Mouse (Mus musculus) thymus, postnatal 25 days (tissue): Measurements from ENCODE around the gene Pklr.

Source experiments
- DNase-seq: peaks from one replicate; pipeline ENCODE4 v3.0.0; 2022

The Pklr gene

GRCm38 (mm10) chr3:89164506-89165267 is 28.7 kb downstream of the Pklr start, which contains the start of gene Clk2:
Gene Clk2, plus strand, starts transcription at chr3:89164795.
- DNase-seq: peak; percentile 96

DNA sequence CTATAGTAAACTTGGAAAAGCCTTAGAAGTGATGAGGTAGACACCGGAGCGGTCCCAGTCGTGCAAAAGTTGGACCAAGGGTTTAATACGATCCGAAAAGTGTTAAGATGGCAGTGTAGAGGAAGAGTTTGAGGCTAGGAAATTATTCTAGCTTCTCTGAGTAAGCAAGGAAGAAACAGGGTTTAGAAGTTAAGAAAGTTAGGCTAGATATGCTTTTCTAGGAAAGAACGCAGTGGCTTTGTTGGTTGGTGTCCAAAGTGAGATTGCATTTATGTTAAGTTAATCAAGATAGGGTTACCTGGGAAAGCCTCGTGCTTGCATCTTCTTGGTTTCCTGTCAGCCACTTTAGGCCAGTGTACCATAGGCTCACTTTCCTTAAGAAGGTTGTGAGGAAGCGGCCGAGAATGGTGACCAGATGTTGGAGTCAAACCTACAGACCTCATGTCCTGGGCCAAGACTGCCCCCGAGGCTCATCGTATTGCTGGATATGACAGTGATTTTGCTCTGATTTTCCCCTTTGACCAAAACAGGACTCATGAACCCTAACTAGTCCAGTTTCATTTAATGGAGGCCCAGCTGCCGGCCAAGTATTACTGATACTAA is 29.4 kb downstream of the Pklr start:
- DNase-seq: no peak

DNA sequence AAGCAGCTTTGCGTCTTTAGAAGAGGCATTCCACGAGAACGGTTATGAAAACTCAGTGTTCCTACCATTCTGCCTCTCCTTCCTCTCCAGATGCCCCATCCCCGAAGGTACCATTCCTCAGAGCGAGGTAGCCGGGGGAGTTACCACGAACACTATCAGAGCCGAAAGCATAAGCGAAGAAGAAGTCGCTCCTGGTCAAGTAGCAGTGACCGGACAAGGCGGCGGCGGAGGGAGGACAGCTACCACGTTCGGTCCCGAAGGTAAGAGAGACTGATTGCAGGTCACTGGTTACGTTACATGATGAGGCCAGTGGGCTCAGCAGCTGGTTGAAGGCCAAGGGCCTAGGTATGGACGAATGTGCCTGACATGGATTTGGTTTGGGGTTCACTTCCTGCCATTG is 31.0 kb downstream of the Pklr start:
- DNase-seq: no peak

DNA sequence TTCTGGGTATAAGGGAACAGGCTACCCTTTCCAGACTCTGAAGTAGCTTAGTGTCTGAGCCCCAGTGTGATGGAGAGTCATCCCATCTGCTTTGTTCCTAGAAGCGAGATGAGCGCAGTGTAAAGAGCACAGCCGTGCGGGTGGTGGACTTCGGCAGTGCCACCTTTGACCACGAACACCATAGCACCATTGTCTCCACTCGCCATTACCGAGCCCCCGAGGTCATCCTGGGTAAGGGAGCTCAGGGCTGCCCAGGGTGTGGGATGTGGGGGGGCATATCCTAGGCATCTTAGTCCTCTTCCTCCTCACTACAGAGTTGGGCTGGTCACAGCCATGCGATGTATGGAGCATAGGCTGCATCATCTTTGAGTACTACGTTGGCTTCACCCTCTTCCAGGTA is 38.9 kb downstream of the Pklr start:
- DNase-seq: no peak

DNA sequence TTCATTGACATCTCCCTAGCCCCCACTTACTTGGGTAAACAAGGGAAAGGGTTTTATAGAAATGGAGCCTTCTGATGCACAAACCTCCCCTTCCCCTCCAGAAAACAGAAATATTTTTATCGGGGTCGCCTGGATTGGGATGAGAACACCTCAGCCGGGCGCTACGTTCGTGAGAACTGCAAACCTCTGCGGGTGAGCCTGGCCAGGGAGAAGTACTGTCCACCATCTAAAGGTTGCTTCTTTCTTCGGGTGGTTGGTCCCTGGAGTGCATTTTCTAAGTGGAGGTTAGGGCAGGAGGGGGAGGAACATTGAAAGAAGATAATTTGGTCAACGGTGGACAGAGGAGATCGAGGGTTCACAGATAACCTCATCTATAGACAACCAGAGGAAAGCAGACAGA is 39.6 kb downstream of the Pklr start:
- DNase-seq: no peak

DNA sequence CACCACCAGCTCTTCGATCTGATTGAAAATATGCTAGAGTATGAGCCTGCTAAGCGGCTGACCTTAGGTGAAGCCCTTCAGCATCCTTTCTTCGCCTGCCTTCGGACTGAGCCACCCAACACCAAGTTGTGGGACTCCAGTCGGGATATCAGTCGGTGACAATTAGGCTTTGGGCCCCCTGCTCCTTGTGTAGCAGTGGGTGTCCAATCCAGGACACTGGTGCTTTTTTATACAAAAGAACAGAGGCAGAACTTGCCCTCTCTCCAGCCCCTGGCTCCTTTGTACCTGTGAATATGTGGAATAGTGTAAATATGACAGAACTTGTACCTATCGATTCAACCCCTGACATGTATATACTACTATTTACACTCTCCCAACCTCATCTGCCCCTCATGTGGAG is 40.5 kb downstream of the Pklr start:
- DNase-seq: no peak

GRCm38 (mm10) chr3:89177242-89178106 is 41.5 kb downstream of the Pklr start, which contains the start of gene Scamp3:
Gene Scamp3, plus strand, starts transcription at chr3:89177473.
- DNase-seq: peak; percentile 77

DNA sequence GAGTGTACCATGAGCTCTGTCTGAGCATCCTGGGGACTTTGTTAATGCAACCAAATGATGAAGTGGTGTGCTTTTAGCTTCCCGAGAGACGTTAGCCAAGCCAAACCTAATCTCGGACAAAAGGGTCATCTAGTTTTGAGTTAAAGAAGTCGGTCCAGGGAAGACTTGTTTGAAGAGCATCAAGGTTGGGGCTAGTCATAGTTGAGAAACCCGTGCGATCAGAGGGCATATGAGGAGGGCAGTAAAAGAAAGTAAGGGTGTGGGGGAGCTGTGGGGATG is 42.1 kb downstream of the Pklr start:
- DNase-seq: no peak

GRCm38 (mm10) chr3:89179056-89179455 is 43.1 kb downstream of the Pklr start:
- DNase-seq: no peak

- no peak for DNase-seq
Measured at GRCm38 (mm10) chr3:89181749-89182500, 46.0 kb downstream of the Pklr start.

- no peak for DNase-seq
Measured at GRCm38 (mm10) chr3:89182531-89183057, 46.7 kb downstream of the Pklr start.

- peak; percentile 89 for DNase-seq
Measured at GRCm38 (mm10) chr3:89183058-89183958, 47.4 kb downstream of the Pklr start, which contains the start of gene Fam189b. Gene Fam189b, plus strand, starts transcription at chr3:89183143.

DNA sequence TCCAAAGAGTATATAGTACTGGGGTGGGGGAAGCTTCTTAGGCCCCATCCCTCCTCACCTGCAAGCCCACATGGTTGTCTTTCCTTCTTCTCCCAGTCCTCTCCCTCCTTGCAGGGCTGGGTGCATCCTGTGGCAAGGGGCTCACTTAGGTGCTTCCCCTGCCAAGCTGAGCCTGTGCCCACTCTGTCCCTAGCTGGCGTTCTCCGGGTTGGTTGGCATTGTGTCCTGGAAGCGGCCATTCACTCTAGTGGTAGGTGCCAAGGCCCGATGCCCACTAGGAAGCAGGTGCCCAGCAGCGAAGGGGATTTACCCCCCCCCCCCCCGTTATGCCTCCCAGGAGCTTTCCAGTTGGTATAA is 48.0 kb downstream of the Pklr start:
- no peak for DNase-seq

GRCm38 (mm10) chr3:89187197-89187596 is 51.3 kb downstream of the Pklr start:
- peak; percentile 81 for DNase-seq

DNA sequence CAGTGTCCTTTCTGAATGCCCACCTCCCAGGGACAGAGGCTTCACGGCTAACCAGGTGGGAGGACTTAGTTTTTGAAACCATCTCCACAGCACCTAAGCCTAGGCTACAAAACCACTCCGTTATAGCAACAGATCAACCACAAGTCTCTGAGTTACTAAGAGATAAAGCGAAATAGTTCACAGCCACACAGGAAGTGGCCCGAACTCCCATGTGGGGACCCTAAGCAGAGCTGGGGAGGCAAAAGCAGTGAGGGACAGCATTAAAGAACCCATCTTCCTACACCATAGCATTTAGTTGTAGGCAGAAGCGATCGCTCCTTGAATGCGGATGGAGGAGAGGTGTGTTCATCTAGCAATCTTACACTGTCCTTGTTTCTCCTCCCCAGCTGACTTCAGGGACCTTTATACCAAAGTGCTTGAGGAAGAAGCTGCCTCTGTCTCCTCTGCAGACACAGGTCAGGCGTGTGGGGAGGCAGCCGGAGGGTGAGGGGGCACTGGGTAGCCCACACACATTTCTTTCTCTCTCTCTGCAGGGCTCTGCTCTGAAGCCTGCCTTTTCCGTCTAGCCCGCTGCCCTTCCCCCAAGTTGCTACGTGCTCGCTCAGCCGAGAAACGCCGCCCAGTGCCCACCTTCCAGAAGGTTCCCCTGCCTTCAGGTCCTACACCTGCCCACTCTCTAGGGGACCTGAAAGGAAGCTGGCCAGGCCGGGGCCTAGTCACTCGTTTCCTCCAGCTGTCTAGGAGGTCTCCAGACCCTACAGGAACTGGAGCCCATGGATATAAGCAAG is 51.9 kb downstream of the Pklr start:
- DNase-seq: peak; percentile 74

DNA sequence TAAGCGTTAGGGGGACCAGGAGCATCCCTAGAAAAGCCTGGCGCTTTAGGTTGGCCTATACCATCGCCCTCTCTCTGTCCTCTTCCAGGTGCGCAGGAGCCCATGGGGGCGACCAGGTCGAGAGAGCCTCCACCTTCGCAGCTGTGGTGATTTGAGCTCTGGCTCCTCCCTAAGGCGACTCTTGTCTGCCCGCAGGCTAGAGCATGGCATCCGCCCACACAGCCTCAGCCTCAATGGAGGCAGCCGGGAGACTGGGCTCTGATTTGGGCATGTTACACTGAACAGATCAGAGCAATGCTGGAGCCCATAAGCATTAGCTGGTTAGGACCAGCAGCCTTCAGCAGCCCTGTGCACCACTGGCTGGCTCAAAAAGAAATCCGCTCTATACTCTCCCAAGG is 52.5 kb downstream of the Pklr start:
- peak; percentile 74 for DNase-seq

GRCm38 (mm10) chr3:89190436-89190835 is 54.5 kb downstream of the Pklr start:
- peak; percentile 65 for DNase-seq

DNA sequence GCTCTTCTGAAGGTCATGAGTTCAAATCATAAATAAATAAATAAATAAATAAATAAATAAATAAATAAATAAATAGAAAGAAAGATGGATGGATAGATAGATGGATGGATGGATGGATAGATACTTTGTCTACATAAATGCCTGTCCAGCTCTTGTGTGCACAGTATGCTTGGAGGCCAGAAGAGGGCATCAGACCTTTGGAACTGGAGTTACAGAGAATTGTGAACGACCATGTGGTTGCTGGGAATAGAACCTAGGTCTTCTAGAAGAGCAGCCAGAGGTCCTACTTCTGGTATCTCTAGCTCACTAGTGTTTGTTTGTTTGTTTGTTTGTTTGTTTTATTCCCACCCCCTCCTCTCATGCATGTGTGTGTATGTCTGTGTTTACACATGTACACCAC is 57.4 kb downstream of the Pklr start:
- DNase-seq: no peak

GRCm38 (mm10) chr3:89193853-89194252 is 57.9 kb downstream of the Pklr start:
- peak; percentile 75 for DNase-seq
